Mouse (Mus musculus) cortical plate, adult 2 months (tissue): ENCODE data around the gene Hist1h3b. TPM values are rescaled to one million over a fixed set of nuclear protein-coding genes. Genes with fewer than 3 reads are reported as not detected.
"Not testable (repeated sequence)": the region's sequence is repeated elsewhere in the genome, so short reads cannot be mapped to it uniquely, and the experiment has no call there.

Experiments
- H3K27ac ChIP-seq: fragments of 200-500 bp; 2 replicates; pipeline ENCODE4 v1.5.1; 2012; ENCODE audit warnings: low read length, control low read depth, inconsistent platforms; ENCODE audit not compliant: insufficient read depth
- H3K4me1 ChIP-seq: fragments of 200-500 bp; 2 replicates; pipeline ENCODE4 v1.6.1; 2011; ENCODE audit warnings: low read length; ENCODE audit not compliant: control insufficient read depth, insufficient read depth
- H3K4me3 ChIP-seq: fragments of 200-500 bp; 2 replicates; pipeline ENCODE4 v1.5.1; 2011; ENCODE audit warnings: mild to moderate bottlenecking, low read length, control low read depth; ENCODE audit not compliant: insufficient read depth
- CTCF ChIP-seq: fragments of 200-500 bp; IDR thresholded peaks from 2 replicates; pipeline ENCODE4 v1.5.1; 2011; ENCODE audit warnings: mild to moderate bottlenecking, control low read depth, low read length; ENCODE audit not compliant: insufficient read depth; ENCODE audit errors: extremely low read depth
- POLR2A ChIP-seq: fragments of 200-500 bp; IDR thresholded peaks from 2 replicates; pipeline ENCODE4 v1.6.1; 2011; ENCODE audit warnings: mild to moderate bottlenecking, low read length, control low read depth; ENCODE audit not compliant: insufficient read depth; ENCODE audit errors: extremely low read depth
- polyA plus RNA-seq: library from polyadenylated mRNA; depleted of rRNA; stranded (reverse); fragments of >200 nt; gene quantifications from 2 replicates; pipeline ENCODE4 v1.2.3, GENCODE M21; 2012; rRNA removed

Hist1h3b gene
- 0.57 and 0.77 TPM in 2 replicates for polyA plus RNA-seq

DNA sequence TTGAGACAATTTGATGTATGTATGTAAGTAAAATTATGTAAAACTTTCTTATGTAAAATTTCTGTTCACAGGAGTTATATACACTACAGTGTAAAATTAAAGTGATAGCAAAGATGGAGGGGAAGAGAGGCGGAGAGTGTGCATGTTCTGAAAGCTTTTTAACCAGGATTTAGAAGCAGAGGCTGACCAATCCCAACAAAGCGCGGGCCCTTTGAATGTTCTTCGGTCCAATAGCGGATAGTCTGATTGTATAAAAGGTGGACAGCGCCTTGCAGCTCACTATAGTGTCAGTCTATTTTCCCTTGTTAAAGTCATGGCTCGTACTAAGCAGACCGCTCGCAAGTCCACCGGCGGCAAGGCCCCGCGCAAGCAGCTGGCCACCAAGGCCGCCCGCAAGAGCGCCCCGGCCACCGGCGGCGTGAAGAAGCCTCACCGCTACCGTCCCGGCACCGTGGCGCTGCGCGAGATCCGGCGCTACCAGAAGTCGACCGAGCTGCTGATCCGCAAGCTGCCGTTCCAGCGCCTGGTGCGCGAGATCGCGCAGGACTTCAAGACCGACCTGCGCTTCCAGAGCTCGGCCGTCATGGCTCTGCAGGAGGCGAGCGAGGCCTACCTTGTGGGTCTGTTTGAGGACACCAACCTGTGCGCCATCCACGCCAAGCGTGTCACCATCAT lies at the start of gene Hist1h3b:
TSS of gene Hist1h3b (plus strand) at position 201 of the 675 bp plus-strand sequence.
- H3K4me1 ChIP-seq = not testable (repeated sequence)
- H3K4me3 ChIP-seq = peak within 1 kb of the TSS; percentile 40
- peak within 1 kb of the TSS; percentile 98 for H3K27ac ChIP-seq

DNA sequence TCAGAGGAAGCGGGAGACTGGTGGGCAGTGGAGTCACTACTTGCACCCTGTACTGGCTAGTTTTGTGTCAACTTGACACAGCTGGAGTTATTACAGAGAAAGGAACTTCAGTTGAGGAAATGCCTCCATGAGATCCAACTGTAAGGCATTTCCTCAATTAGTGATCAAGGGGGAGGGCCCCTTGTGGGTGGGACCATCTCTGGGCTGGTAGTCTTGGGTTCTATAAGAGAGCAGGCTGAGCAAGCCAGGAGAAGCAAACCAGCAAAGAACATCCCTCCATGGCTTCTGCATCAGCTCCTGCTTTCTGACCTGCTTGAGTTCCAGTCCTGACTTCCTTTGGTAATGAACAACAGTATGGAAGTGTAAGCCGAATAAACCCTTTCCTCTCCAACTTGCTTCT lies 49.3 kb upstream of the Hist1h3b start:
- H3K4me1 ChIP-seq, H3K27ac ChIP-seq, H3K4me3 ChIP-seq: not testable (repeated sequence)

- H3K4me3 ChIP-seq = no peak overlapping the region
- no peak overlapping the region for H3K27ac ChIP-seq
- TF ChIP-seq POLR2A = no peak
- TF ChIP-seq CTCF = no peak
- H3K4me1 ChIP-seq = no peaks in the 10 kb centered on the region
These were observed 46.2 kb upstream of the Hist1h3b start for GRCm38 (mm10) chr13:23705751-23706356.

- Histone ChIP-seq H3K4me3 (no peak overlapping the region), H3K27ac (no peak overlapping the region), H3K4me1 (no peaks in the 10 kb centered on the region)
- TF ChIP-seq CTCF (no peak), POLR2A (no peak)
These were observed 45.3 kb upstream of the Hist1h3b start for GRCm38 (mm10) chr13:23706771-23707170.

GRCm38 (mm10) chr13:23708041-23708440 lies 44.0 kb upstream of the Hist1h3b start:
- Histone ChIP-seq H3K27ac (no peak overlapping the region), H3K4me1 (no peaks in the 10 kb centered on the region), H3K4me3 (no peak overlapping the region)
- TF ChIP-seq CTCF = no peak
- TF ChIP-seq POLR2A = no peak

DNA sequence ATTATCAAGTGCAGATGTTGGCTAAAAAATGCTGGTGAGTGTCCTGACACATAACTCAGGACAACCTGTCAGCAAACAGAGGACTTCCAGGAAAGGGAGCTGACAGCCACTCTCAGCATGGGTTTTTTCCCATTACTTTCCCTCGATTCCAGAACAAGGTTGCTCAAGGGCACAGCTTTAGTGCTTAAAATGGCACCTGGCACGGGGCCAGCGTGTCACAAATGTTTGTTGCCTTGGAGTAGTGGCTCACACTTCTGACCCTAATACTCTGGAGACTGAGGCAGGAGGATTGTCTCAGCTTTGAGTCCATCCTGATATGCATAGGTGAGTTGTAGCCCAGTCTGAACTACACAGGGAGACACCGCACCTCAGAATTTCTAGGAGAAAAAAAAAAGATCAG lies 43.4 kb upstream of the Hist1h3b start:
- no peak overlapping the region for H3K27ac ChIP-seq
- H3K4me3 ChIP-seq = no peak overlapping the region
- H3K4me1 ChIP-seq = no peaks in the 10 kb centered on the region
- no peak for TF ChIP-seq POLR2A

- no peak overlapping the region for H3K27ac ChIP-seq
- H3K4me1 ChIP-seq = no peaks in the 10 kb centered on the region
- H3K4me3 ChIP-seq = peak overlapping the region; percentile 59
- TF ChIP-seq CTCF (no peak), POLR2A (no peak)
These were observed 42.2 kb upstream of the Hist1h3b start for GRCm38 (mm10) chr13:23709714-23710373.

DNA sequence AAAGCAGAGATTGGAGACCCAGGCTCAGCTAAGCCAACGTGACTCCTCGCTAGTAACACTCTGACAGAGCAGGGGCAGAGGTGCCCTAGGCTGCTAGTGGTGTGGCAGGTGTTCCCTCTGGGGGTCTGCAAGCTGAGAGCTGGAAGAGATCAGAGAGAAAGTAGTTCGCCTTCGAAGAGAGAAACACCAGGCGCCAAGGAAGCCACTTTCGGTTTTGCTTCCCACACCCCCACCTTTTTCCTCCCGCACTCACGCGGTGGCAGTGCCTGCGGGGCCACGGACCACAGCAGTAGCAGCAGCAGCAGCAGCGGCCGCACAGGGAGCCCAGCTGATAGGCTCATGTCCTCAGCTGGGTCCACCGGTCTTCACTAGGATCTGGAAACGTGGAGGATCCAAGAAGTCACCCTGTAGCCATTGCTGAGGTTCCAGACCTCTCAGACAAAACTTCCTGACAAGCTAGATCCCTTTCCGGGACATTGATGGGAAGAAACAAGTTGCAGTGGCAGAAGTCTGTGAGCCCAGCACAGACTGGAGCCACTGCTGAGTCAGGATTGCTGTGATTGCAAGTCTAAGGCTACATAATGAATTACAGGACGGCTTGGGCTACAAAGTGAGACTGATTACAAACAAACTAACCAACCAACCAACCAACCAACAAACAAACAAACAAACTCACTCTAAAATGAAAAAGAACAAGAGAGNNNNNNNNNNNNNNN lies 41.5 kb upstream of the Hist1h3b start, which contains the start of gene Hfe:
TSS of gene Hfe (minus strand) at position 481 of the 716 bp plus-strand sequence.
- Histone ChIP-seq H3K4me3 (peak within 1 kb of the TSS; percentile 59), H3K27ac (no peak within 1 kb of the TSS), H3K4me1 (no peaks in the 10 kb centered on the region)
- no peak for TF ChIP-seq POLR2A
- no peak for TF ChIP-seq CTCF

DNA sequence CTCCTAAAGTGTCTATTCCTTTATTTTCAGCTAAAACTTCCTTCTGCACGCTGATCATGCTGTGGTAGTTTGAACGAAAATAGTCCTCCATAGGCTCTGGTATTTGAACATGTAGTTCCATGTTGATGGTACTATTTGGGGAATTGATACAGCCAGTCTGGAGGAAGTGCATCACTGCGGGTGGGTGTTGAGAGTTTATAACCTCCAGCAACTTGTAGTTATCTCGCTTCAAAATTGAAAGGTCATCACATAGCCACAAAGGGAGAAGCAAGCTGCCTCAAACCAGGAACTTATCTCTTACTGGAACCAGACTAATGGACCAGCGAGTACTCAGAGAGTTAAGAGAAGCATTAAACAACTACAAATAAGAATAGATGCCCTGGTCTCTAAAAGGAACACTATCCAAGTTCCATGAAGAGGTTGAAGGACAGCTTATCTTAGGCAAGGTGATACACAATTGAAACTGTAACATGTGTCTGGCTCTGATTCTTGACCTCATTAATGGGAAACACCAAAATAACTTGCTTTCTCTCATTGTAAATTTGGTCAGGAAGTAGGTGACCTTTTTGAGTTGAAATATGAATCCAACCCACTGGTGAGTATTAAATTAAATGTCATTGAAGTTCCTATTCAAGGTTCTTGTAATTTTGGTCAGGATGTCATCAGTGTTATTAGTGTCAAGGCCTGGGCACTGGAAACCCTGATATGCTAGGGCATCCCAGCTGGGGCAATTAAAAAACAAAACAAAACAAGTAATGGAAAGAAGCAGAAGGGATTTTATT lies 35.6 kb upstream of the Hist1h3b start:
- H3K4me1 ChIP-seq = no peaks in the 10 kb centered on the region
- H3K27ac ChIP-seq = no peak overlapping the region
- no peak overlapping the region for H3K4me3 ChIP-seq

More for the DNA sequence above, 35.6 kb upstream of the Hist1h3b start:
- TF ChIP-seq CTCF = no peak
- no peak for TF ChIP-seq POLR2A
